Mouse (Mus musculus) forelimb bud, embryonic 11.5 days (tissue): Measurements from ENCODE around the gene Dad1.

Experiments
- DNase-seq: peaks from one replicate; pipeline ENCODE4 v3.0.0-alpha.2; 2012; ENCODE audit warnings: low read depth, low spot score

Dad1 gene

GRCm38 (mm10) chr14:54206750-54207550 lies 47.0 kb downstream of the Dad1 start:
- no peak for DNase-seq

DNA sequence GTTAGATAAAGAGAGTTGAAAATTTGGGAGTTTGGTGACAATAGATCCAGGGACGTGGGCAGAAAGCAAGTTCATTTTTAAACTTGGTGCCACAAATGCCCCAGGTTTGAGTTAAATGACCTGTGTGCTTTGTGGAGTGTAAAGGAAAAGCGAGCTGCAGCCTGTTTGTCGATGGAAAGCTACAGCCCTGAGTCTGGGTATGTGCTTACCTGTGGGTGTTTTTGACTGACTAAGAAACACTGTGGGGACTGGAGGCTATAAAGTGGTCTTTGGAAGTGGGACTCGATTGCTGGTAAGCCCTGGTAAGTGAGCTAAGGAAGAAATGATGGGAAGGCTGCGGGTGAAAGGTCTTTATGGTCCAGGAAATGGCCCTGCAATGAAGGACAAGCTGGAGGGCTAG lies 47.6 kb downstream of the Dad1 start:
- no peak for DNase-seq

DNA sequence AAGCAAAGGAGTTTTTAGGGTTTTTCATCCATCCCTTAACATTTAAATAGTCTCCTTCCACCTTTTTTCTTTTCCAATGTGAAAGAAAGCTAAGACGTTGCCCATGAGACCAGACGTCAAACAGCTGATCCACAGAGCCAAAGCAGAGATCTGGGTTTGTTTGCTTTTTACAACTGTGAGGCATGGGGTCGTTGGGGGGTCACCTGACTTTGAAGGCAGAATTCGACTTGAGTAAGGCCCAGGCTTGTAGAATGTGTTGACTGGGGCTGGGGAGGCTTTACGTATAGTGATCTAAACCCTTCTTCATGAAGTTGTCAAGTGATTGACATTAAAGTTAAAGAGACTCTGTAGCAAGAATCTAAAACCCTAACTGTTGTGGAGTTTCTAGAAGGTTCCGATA lies 48.0 kb downstream of the Dad1 start:
- no peak for DNase-seq

DNA sequence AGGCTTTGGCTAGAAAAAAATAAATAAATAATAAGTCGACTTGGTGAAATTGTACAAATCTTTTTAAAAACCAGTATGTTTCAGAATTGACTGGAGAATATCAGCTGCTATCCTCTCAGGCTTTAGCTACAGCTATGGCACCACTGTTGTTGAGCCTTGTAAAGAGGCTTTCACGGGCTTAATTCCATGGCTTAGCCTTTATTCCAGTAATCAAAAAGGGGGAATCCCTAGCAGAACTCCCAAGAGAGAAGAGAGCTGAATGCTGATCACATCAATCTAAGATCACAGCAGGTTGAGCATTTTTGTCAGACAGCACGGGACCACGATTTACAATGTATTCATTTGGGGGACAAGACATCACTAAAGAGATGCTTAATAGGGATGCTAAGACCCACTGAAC lies 49.1 kb downstream of the Dad1 start:
- DNase-seq = no peak

GRCm38 (mm10) chr14:54204311-54204710 lies 49.6 kb downstream of the Dad1 start:
- no peak for DNase-seq

DNA sequence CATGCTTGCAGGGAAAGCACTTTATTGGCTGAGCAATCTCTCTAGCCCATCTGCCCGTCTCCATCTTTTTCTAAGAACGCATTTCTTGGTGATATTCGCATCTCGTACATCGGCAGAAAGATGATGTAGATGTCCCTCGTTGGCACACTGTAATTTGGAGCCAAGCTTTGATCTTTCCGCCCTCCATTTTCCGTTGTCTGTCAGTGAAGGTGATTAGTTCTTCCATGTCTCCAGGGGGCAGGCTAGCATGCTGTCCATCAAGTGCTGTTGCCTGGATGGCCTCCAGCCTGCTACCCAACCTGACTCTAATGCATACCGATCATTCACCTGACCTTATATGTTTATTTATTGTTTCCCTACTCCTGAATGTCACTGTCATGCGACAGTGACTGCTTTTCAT lies 50.1 kb downstream of the Dad1 start:
- no peak for DNase-seq

GRCm38 (mm10) chr14:54203207-54203606 lies 50.7 kb downstream of the Dad1 start:
- DNase-seq = no peak

DNA sequence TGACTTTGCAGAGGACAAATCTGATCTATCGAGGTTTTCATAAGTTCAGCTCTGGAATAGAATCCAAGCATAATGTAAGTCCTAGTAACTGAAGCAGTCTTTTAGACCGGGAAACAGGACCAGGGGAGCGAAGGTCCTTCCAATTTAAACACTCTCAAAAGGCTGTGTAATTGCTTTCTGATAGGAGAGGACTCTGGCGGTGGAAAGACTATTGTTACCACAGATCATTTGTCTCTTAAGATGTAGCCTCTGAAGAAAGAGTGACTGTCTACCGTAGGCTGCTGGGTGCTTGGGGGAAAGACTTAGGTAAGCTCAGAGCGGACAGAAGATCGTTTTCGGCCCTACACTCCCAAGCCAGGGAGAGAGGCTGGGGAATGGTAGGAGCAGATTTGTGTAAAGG lies 53.5 kb downstream of the Dad1 start:
- DNase-seq = no peak

DNA sequence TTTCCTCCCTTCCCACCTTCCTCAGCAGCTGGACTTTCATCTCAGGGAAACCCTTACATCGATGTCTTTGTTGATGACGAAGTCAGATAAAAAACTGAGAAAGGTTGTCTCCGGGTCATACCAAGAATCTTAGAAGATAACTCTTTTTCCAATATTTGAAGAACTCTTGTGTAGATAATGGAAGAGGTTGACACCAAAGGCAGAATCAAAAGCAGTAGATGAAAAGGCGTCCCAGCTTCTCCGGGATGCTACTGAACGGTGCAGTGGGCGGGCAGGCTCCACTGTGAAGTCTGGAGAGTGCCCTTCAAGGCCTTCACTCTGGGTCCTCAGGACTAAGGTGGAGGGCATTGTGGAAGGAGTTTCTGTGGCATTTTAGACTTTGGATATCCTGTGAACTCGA lies 54.2 kb downstream of the Dad1 start:
- DNase-seq = no peak

DNA sequence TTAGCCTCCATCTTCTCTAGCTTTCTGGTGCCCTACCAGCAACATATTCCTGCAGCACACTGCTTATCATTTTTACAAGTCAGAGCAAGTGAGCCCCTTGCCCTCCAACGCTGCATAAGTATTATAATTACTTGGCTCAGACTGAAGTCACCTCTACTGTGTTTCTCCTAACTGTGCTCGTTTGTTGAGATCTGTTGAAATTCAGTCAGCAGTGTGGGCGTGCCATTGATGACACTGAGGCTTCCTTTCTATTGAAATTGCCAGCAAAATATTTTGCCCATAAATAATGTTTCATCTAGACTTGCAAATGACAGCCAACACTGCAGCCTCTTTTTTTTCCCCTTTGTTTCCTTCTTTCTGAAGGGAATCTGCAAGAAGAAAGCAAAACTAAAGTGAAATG lies 56.2 kb downstream of the Dad1 start:
- DNase-seq = no peak

DNA sequence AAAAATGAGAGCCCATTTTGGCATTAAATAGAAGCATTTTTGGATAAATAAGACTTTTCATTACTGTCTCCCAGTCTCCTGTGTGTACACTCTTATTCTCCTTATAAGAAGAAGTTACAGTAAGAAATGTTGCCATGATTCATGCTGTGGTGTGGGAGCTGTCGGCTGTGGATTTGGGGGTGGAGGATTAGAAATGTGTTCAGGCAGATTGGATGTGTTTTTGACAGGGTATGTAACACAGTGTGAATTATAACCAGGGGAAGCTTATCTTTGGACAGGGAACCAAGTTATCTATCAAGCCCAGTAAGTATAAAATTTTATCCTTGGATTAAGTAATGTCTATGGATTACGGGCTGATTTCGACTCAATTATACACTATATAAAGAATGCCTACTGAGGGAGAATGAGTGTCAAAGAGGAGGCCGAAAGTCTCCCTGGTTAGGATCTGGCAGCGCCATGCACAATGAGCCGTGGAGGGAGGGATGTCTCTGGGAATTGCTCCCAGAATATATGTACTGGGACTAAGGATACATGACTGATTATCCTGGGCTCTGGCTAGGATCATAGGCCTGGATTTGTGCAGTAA lies 58.0 kb downstream of the Dad1 start:
- DNase-seq = no peak

- DNase-seq = no peak
Observed at GRCm38 (mm10) chr14:54193354-54194133, 60.4 kb downstream of the Dad1 start.

- DNase-seq = no peak
Observed at GRCm38 (mm10) chr14:54192462-54192847, 61.4 kb downstream of the Dad1 start.

DNA sequence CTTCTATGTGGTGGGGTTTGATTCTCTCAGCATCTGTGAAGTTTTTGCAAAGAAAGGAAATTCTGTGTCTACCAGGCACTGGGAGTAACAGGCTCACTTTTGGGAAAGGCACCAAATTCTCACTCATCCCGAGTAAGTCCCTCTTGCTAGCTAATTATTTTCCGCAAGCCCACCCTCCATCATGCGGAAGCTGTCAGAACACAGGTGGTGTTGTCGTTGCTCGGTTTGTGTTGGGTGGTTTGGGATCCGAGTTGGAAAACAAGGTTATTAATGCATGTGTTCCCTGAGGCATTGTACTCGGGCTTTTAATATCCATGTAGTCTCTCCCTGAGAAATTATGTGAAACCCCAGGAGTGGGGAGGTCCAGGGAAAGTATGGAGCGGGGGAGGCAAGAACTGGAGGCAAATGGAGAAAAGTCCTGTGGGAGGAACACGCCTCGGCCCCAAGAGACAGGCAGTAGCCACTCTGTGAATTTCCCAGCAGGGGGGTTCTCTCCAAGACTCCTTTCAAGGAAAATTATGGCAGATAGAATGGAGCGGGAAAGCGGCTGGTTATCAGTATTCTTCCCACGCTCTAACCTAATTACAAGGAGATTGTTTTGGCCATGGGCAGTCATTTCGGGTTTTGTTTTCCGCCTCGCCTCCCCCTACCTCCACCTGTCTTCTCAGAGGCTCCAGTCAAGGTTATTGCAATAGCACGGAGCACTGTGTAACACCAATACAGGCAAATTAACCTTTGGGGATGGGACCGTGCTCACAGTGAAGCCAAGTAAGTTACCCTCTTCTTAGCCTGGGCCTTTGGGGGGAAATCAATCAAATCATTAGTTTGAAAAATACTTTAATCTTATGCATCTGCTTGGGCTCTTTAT lies 62.1 kb downstream of the Dad1 start:
- DNase-seq = no peak

DNA sequence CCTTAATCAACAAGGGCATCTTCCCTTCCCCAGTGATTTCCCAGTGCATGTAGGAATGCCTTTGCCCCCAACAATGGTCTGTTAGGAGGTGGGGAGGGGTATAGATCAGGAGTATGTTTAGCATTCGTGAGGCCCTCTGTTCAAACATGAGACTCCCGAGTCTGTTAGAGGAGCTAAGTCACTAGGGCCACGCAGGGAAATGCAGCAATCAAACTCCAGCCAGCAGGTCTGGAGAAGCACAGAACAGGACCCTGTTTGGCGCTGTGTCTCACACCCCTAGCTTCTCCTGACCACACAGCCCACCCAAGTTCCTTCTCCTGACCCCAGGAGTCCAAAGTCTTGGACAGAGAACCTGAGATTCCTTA lies 62.9 kb downstream of the Dad1 start:
- no peak for DNase-seq

- no peak for DNase-seq
Observed at GRCm38 (mm10) chr14:54190305-54191025, 63.4 kb downstream of the Dad1 start.

DNA sequence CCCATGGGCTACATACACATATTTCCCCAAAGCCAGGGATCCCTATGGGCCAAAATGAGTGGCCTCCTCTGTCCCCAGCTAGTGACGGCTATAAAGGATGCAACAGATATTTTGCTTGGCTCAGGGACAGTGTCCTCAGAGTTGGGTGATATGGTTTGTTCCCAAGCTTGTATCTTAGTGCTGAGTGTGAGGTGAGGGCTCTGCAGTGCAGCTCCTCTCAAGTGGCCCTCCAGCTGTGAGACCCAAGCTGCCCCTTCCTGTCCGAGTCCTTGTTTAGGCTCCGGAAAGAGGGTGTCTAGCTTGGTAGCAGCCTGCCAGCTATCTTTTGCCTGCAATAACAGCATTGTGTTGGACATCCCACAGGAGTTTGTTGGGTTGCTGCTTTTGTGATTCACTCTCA lies 64.6 kb downstream of the Dad1 start:
- no peak for DNase-seq

DNA sequence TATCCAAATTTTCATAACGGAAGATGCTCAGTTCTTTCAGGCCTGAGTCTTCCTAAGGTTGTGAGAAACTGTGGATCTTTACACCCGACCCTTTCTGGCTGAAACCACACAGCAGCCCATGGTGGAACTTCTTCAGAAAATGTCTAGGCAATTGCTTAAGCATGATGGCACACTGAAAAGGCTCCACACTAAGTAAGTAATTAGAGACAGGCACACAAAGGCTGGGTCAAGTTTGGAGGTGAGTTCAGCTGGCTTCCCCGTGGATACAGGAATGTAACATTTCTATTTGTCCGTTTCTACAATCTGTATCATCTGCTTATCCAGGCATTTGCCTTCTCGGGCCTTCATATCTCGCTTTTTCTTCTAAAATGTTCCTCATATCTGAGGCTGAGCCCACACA lies 66.7 kb downstream of the Dad1 start:
- no peak for DNase-seq
